Mouse (Mus musculus) ovary, postnatal 36 days (tissue): ENCODE measurements around the gene Fam180a.

ENCODE experiments used
- DNase-seq: peaks from one replicate; pipeline ENCODE4 v3.0.0; 2022; ENCODE audit warnings: low spot score, mixed read lengths

Gene Fam180a

GRCm38 (mm10) chr6:35313520-35313919 lies 12.4 kb downstream of the Fam180a start:
- peak; percentile 42 for DNase-seq

GRCm38 (mm10) chr6:35309406-35309805 lies 16.5 kb downstream of the Fam180a start:
- no peak for DNase-seq

DNA sequence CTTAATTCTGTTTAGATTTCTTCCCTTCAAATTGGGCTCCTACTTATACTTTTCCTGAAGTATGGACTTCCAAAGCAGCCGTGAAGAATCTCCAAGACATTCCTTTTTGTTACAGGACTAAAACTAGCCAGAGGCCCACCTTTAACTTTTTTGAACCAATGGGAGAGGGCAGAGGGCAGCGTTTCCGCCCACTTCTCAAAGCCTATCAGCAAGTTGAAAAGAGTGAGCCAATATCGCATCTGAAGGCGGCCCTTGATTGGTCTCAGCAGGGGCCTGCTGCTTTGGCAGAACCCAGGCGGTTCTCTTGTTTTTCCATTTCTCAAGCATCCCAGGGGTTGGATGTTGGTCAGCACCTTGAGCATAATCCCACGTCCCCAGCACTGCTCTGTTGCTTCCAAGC lies 17.9 kb downstream of the Fam180a start, which contains the start of gene Slc13a4:
Gene Slc13a4 (minus strand): TSS at position 95 of the 400 bp plus-strand sequence.
- no peak for DNase-seq

DNA sequence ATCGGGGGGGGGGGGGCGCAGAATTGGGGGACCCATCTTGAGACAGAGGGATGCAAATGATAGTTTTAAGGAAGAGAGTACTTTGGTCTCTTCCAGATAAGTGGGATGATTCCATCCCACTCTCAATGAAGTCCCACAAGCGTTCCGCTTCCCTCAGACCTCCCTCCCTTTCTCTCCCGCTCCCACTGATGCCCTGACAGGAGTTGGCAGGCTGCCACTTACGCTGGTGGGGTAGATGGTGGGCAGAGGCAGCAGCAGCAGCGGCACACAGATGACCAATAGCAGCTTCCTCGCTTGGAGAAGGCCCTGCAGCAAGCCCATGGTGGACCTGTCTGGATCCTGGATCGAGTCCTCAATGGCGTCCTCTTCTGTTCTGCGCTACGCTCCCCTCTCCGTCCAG lies 18.8 kb downstream of the Fam180a start:
- no peak for DNase-seq

GRCm38 (mm10) chr6:35303355-35303900 lies 22.5 kb downstream of the Fam180a start:
- peak; percentile 33 for DNase-seq

- no peak for DNase-seq
Measured at GRCm38 (mm10) chr6:35302581-35302980, 23.4 kb downstream of the Fam180a start.

GRCm38 (mm10) chr6:35298323-35298722 lies 27.6 kb downstream of the Fam180a start:
- no peak for DNase-seq

- DNase-seq, result no peak
Measured at GRCm38 (mm10) chr6:35297516-35298227, 28.3 kb downstream of the Fam180a start.

- peak; percentile 72 for DNase-seq
Measured at GRCm38 (mm10) chr6:35297001-35297400, 28.9 kb downstream of the Fam180a start.

DNA sequence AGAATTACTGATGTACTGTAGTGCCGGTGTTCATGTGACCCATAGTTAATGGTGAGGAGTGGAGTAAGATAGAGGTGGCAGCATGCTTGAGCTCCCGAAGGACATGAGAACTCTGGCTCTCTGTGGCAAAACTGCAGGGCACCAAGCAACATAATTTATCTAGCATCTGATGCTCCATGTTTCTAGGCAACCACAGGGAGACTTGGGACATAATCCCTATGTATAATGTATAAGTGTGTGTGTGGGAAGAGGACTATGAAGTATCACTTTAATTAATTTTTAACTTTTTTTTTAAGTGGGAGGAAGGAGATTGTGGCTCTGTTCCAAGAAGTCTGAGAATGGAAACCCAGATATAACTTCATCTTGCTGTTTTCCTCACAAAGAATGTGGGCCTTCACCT lies 31.0 kb downstream of the Fam180a start:
- DNase-seq, result no peak

GRCm38 (mm10) chr6:35289676-35290075 lies 36.3 kb downstream of the Fam180a start:
- no peak for DNase-seq

GRCm38 (mm10) chr6:35288920-35289319 lies 37.0 kb downstream of the Fam180a start:
- no peak for DNase-seq

- peak; percentile 64 for DNase-seq
Measured at GRCm38 (mm10) chr6:35288114-35288761, 37.7 kb downstream of the Fam180a start.

- DNase-seq, result no peak
Measured at GRCm38 (mm10) chr6:35279306-35279705, 46.6 kb downstream of the Fam180a start.

DNA sequence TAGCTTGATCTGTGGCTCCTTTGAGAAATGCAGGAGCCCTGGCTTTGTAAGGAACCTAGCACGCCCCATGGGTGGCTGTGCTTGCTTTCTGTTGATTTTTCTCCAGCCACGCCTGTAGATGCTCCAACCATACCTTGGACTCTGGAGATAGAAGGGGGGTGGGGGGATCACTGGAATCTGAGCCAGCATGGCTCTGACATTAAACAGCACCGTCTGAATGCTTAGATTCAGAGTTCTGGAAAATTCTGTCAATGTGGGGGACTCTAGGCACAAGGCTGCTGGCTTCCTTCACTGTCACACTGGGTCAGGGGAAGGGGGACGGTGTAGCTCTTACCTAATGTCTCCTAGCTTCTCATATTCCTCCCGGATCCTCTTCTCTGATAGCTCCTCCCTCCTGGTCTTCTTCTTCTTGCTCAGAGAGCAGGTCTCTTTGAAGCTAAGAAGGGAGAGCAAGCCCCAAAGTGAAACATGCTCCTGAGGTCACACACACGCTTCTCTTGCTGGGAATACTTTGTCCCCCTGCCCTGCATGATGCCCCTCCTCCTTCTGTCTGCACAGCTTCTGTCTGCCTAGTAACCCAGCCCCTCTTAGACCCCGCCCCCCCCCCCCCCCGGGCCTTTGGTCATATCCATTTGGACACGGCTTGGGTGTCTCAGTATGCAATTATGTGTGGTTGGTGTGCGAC lies 47.9 kb downstream of the Fam180a start:
- DNase-seq, result no peak

DNA sequence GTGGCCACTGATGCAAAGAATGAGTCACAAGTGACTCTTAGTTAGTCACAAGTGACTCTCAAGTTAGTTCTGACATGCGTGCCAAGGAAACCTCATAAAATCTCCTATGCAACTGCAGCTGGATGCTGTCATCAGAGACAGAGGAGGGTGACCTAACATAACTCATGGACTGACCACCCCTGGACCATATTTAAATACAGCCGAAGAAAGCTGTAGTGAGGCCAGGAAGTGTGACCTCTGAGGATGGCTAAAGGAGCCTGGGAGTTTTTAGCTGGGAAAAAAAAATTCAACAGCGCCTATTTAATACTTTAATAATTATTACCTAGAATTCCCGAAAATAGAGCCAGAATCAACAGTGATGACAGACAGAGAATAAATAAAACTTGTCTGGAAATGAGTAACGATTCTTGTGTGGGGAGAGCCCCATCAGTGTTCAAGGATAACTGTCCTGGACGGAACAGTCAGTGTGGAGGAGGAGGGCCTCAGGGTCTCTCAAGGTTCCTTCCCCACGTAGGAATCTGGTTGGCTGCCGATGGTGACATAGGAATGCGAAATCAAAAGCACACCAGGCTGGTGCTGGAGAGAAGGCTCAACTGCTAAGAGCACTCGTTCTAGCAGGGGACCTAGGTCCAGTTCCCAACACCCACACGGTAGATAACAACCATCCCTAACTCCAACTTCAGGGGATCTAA lies 52.4 kb downstream of the Fam180a start:
- no peak for DNase-seq

GRCm38 (mm10) chr6:35271868-35272765 lies 53.8 kb downstream of the Fam180a start:
- no peak for DNase-seq

- no peak for DNase-seq
Measured at GRCm38 (mm10) chr6:35271094-35271855, 54.7 kb downstream of the Fam180a start.

GRCm38 (mm10) chr6:35269643-35270042 lies 56.3 kb downstream of the Fam180a start:
- no peak for DNase-seq

DNA sequence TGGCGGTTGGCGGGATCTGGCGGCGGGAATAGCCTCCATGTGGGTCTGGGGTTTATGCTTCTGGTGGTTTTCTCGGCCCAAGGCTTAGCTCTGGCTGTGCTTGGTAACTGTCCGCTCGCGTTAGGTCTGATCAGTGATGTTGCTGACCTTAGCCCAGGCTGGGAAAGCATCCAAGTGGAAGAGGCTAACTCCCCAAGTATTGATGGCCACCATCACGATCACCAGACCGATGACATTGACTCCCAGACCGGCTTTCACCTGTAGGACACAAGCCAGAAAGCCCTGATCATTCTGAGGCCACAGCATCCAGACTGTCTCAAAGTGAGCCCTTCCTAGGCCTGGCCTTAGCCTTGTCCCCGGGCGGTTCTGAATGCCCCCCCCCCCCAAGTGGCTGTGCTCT lies 57.2 kb downstream of the Fam180a start:
- no peak for DNase-seq
